Mouse (Mus musculus) ovary, adult 18-20 months (tissue): Measurements from ENCODE around the gene Vmn2r32.
"Not testable (repeated sequence)": the region's sequence is repeated elsewhere in the genome, so short reads cannot be mapped to it uniquely, and the experiment has no call there.

ENCODE experiments used
- DNase-seq: peaks from one replicate; pipeline ENCODE4 v3.0.0; 2022; ENCODE audit warnings: low spot score, mixed read lengths

Gene Vmn2r32

DNA sequence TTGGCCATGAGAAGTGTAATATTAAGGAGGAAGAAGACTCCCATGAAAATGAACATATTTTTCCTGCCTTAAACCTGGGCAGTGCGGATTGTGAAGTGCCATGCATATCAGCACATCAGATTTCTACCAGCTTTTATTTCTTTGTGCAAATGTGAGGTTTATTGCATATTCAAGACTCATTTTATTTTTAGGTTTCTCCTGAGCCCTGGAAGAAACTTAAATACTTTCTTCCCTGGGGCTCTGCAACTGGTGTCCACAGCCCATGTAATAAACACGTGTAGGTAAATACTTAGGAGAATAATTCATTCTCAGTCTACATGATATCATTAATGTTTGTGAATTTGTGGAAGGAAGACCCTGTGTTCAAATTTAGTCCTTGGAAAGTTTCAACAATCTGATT lies at the start of gene Vmn2r32:
Gene Vmn2r32 (minus strand): TSS at position 101 of the 400 bp plus-strand sequence.
- DNase-seq, result not testable (repeated sequence)
